Mouse (Mus musculus) forebrain, embryonic 14.5 days (tissue): ENCODE data around the gene Phf8. TPM values are rescaled to one million over a fixed set of nuclear protein-coding genes. Genes with fewer than 3 reads are reported as not detected.
"Not testable (repeated sequence)": the region's sequence is repeated elsewhere in the genome, so short reads cannot be mapped to it uniquely, and the experiment has no call there.

Experiments used
- ATAC-seq: fragments of 200-750 bp; cut with Nextera tagmentation; 2 replicates; pipeline ENCODE4 v1.8.0; 2017; ENCODE audit warnings: mild to moderate bottlenecking, moderate library complexity
- DNase-seq: peaks from one replicate; pipeline ENCODE4 v3.0.0-alpha.2; 2015; ENCODE audit warnings: low spot score
- H3K27ac ChIP-seq: fragments of 300-500 bp; sonication (generic); 2 replicates; pipeline ENCODE4 v1.5.1; 2014; ENCODE audit warnings: low read depth, mild to moderate bottlenecking, control low read depth, low read length, moderate library complexity
- H3K27me3 ChIP-seq: fragments of 300-500 bp; sonication (generic); replicated peaks from 2 replicates; pipeline ENCODE4 v1.6.1; 2014; ENCODE audit warnings: low read length, control low read depth, mixed read lengths; ENCODE audit not compliant: control insufficient read depth, insufficient read depth
- H3K36me3 ChIP-seq: fragments of 300-500 bp; sonication (generic); 2 replicates; pipeline ENCODE4 v1.6.1; 2014; ENCODE audit warnings: low read length, control low read depth; ENCODE audit not compliant: control insufficient read depth, insufficient read depth
- H3K4me1 ChIP-seq: fragments of 300-500 bp; sonication (generic); 2 replicates; pipeline ENCODE4 v1.6.1; 2014; ENCODE audit warnings: antibody characterized with exemption, low read length, control low read depth; ENCODE audit not compliant: control insufficient read depth, insufficient read depth
- H3K4me2 ChIP-seq: fragments of 300-500 bp; sonication (generic); 2 replicates; pipeline ENCODE4 v1.6.1; 2014; ENCODE audit warnings: mild to moderate bottlenecking, control low read depth, low read length
- H3K4me3 ChIP-seq: fragments of 300-500 bp; sonication (generic); 2 replicates; pipeline ENCODE4 v1.5.1; 2014; ENCODE audit warnings: low read depth, low read length, control low read depth
- H3K9ac ChIP-seq: fragments of 300-500 bp; sonication (generic); 2 replicates; pipeline ENCODE4 v1.6.1; 2014; ENCODE audit warnings: mild to moderate bottlenecking, low read length, control low read depth, moderate library complexity
- H3K9me3 ChIP-seq: fragments of 300-500 bp; sonication (generic); replicated peaks from 2 replicates; pipeline ENCODE4 v1.6.1; 2016; ENCODE audit warnings: low read length, control low read depth, mixed read lengths; ENCODE audit not compliant: control insufficient read depth
- WGBS: fragments of 180-500 bp; shearing (Covaris S2); extraction: QIAGEN DNeasy Blood & Tissue Kit; methylation state at CpG from one replicate; pipeline ENCODE4 v1.1.7; 2014; 5-methylcytosine and 5-hydroxymethylcytosine counted together
- polyA plus RNA-seq: library from polyadenylated mRNA; unstranded; fragments of >200 nt; fragmentation: Nextera tagmentation; extraction: Ambion mirVana; gene quantifications from 2 replicates; pipeline ENCODE4 v1.2.1, GENCODE M21; 2014

The Phf8 gene
- 20.2 and 20.9 TPM in 2 replicates for polyA plus RNA-seq

- H3K9me3 ChIP-seq: no peaks in the 10 kb centered on the region
- peak within 1 kb of the TSS; percentile 49 for H3K4me3 ChIP-seq
- H3K4me1 ChIP-seq: no peaks in the 10 kb centered on the region
- peak within 1 kb of the TSS; percentile 70 for H3K9ac ChIP-seq
- peak within 1 kb of the TSS; percentile 59 for H3K4me2 ChIP-seq
- DNase-seq (peak; percentile 97), ATAC-seq (peak; percentile 97)
- H3K27me3 ChIP-seq: no peaks in the 10 kb centered on the region
- peak within 1 kb of the TSS; percentile 97 for H3K27ac ChIP-seq
- WGBS: 36% methylated on average over 68 of the region's 68 CpGs
- no peaks in the 10 kb centered on the region for H3K36me3 ChIP-seq
These were observed at the start of gene Phf8 for GRCm38 (mm10) chrX:151520458-151521322. Gene Phf8, plus strand, starts transcription at chrX:151520672.

- H3K9ac ChIP-seq: no peak overlapping the region
- no peaks in the 10 kb centered on the region for H3K27me3 ChIP-seq
- no peaks in the 10 kb centered on the region for H3K9me3 ChIP-seq
- no peak overlapping the region for H3K27ac ChIP-seq
- H3K4me2 ChIP-seq: no peak overlapping the region
- no peak for ATAC-seq
- WGBS: 77% methylated on average over 3 of the region's 3 CpGs
- no peak overlapping the region for H3K4me3 ChIP-seq
- DNase-seq: no peak
- H3K36me3 ChIP-seq: no peaks in the 10 kb centered on the region
- H3K4me1 ChIP-seq: no peaks in the 10 kb centered on the region
These were observed 32.3 kb upstream of the Phf8 start for GRCm38 (mm10) chrX:151488128-151488527.

- not testable (repeated sequence) for DNase-seq, H3K27me3 ChIP-seq, H3K9me3 ChIP-seq, H3K36me3 ChIP-seq, H3K4me2 ChIP-seq, H3K4me3 ChIP-seq, H3K27ac ChIP-seq, H3K4me1 ChIP-seq, H3K9ac ChIP-seq, ATAC-seq
- 97% methylated on average over 4 of the region's 4 CpGs for WGBS
These were observed 27.2 kb upstream of the Phf8 start for GRCm38 (mm10) chrX:151493269-151493668.

- no peaks in the 10 kb centered on the region for H3K9me3 ChIP-seq
- WGBS: 80% methylated on average over 1 of the region's 1 CpGs
- DNase-seq: no peak
- H3K4me1 ChIP-seq: no peaks in the 10 kb centered on the region
- no peak overlapping the region for H3K4me3 ChIP-seq
- no peaks in the 10 kb centered on the region for H3K36me3 ChIP-seq
- no peaks in the 10 kb centered on the region for H3K27me3 ChIP-seq
- H3K9ac ChIP-seq: no peak overlapping the region
- no peak overlapping the region for H3K27ac ChIP-seq
- H3K4me2 ChIP-seq: no peak overlapping the region
- ATAC-seq: no peak
These were observed 23.9 kb upstream of the Phf8 start for GRCm38 (mm10) chrX:151496596-151496995.

- DNase-seq (no peak), ATAC-seq (no peak)
- H3K27me3 ChIP-seq: no peaks in the 10 kb centered on the region
- no peak overlapping the region for H3K4me2 ChIP-seq
- no peak overlapping the region for H3K27ac ChIP-seq
- no peak overlapping the region for H3K4me3 ChIP-seq
- H3K9ac ChIP-seq: no peak overlapping the region
- no peaks in the 10 kb centered on the region for H3K36me3 ChIP-seq
- no peaks in the 10 kb centered on the region for H3K9me3 ChIP-seq
- no peaks in the 10 kb centered on the region for H3K4me1 ChIP-seq
These were observed 11.9 kb upstream of the Phf8 start for GRCm38 (mm10) chrX:151508536-151508935.

- WGBS: 91% methylated on average over 1 of the region's 1 CpGs
These were observed 10.6 kb upstream of the Phf8 start for GRCm38 (mm10) chrX:151509906-151510305.

GRCm38 (mm10) chrX:151513066-151513465, 7.4 kb upstream of the Phf8 start:
- Histone ChIP-seq H3K9ac (no peak overlapping the region), H3K4me3 (no peak overlapping the region), H3K36me3 (no peaks in the 10 kb centered on the region), H3K4me2 (no peak overlapping the region), H3K9me3 (no peaks in the 10 kb centered on the region), H3K27me3 (no peaks in the 10 kb centered on the region), H3K4me1 (no peaks in the 10 kb centered on the region), H3K27ac (no peak overlapping the region)
- DNase-seq: no peak
- 81% methylated on average over 3 of the region's 3 CpGs for WGBS
- ATAC-seq: no peak

More at GRCm38 (mm10) chrX:151509906-151510305, 10.6 kb upstream of the Phf8 start:
- Histone ChIP-seq H3K27me3 (no peaks in the 10 kb centered on the region), H3K4me1 (no peaks in the 10 kb centered on the region), H3K36me3 (no peaks in the 10 kb centered on the region), H3K27ac (no peak overlapping the region), H3K4me3 (no peak overlapping the region), H3K9ac (no peak overlapping the region), H3K4me2 (no peak overlapping the region), H3K9me3 (no peaks in the 10 kb centered on the region)
- DNase-seq: no peak
- no peak for ATAC-seq

- Histone ChIP-seq H3K9me3 (no peaks in the 10 kb centered on the region), H3K4me3 (no peak overlapping the region), H3K4me2 (no peak overlapping the region), H3K4me1 (no peaks in the 10 kb centered on the region), H3K36me3 (no peaks in the 10 kb centered on the region), H3K27ac (no peak overlapping the region), H3K9ac (no peak overlapping the region), H3K27me3 (no peaks in the 10 kb centered on the region)
- ATAC-seq (no peak), DNase-seq (no peak)
- 92% methylated on average over 2 of the region's 2 CpGs for WGBS
These were observed 6.8 kb upstream of the Phf8 start for GRCm38 (mm10) chrX:151513694-151514093.

GRCm38 (mm10) chrX:151518181-151518580, 2.3 kb upstream of the Phf8 start:
- Histone ChIP-seq H3K27me3 (no peaks in the 10 kb centered on the region), H3K27ac (no peak overlapping the region), H3K4me2 (no peak overlapping the region), H3K9me3 (no peaks in the 10 kb centered on the region), H3K4me1 (no peaks in the 10 kb centered on the region), H3K9ac (no peak overlapping the region), H3K4me3 (no peak overlapping the region), H3K36me3 (no peaks in the 10 kb centered on the region)
- no peak for DNase-seq
- WGBS: 70% methylated on average over 1 of the region's 1 CpGs
- ATAC-seq: no peak
